Comparison of ENCODE assay signal across 10 mouse cellular contexts in the genomic region with DNA sequence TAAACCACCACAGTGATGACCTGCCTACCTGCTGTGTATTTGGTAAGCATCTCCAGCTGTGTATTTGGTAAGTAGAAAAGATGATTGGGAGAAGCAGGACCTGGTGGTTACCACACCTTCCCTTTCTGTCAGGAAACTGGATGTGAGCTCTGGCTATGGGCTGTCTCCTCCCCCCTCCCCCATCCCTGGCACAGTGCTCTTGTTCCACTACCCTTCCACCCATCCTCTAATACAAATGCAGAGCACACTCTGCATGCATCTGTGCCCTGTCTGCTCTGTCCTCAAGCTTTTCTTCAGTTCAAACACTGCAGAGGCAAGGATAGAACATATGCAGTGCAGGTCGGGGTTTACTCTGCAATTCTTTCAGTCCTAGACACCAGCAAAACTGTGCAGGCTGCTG. TPM values are rescaled to one million over a fixed set of nuclear protein-coding genes. Genes with fewer than 3 reads are reported as not detected.
DNase-seq lines count a peak whose midpoint lies in the region; ATAC-seq and TF ChIP-seq lines count a peak whose summit lies in the region.
"Had no signal": no experiment of that assay in that cellular context is flagged by ENCODE, and none has a peak within 500 bp of the region (broad histone marks: within the 10 kb centered on the region; RNA-seq: fewer than 3 reads in every experiment).

No protein-coding gene starts in this region.

- no peaks in the 10 kb centered on the region for H3K9me3 ChIP-seq in lung, embryonic 14.5 days (ENCODE audit: low read depth, low read length)
- H3K9me3 ChIP-seq in intestine, embryonic 16.5 days (ENCODE audit: control insufficient read depth, low read length) = no peaks in the 10 kb centered on the region
- no peaks in the 10 kb centered on the region for H3K9me3 ChIP-seq in neural tube, embryonic 15.5 days (replicated peaks)
- H3K9me3 ChIP-seq: neural tube, embryonic 12.5 days had no signal

- peak overlapping the region; percentile 13; the same call in 1 of the 2 replicates for H3K27ac ChIP-seq in lung, embryonic 14.5 days (ENCODE audit: low read depth)
- peak overlapping the region; percentile 91 for H3K27ac ChIP-seq in intestine, embryonic 16.5 days (ENCODE audit: low read length)
- peak overlapping the region; percentile 70 for H3K27ac ChIP-seq in neural tube, embryonic 15.5 days (replicated peaks)
- H3K27ac ChIP-seq: neural tube, embryonic 12.5 days had no signal

- no peak overlapping the region for H3K4me3 ChIP-seq in lung, embryonic 14.5 days (ENCODE audit: low read depth, low read length)
- H3K4me3 ChIP-seq in intestine, embryonic 16.5 days (ENCODE audit: low read length) = peak overlapping the region; percentile 36
- no peak overlapping the region for H3K4me3 ChIP-seq in neural tube, embryonic 15.5 days (replicated peaks)
- H3K4me3 ChIP-seq: neural tube, embryonic 12.5 days had no signal

- no peaks in the 10 kb centered on the region for H3K36me3 ChIP-seq in lung, embryonic 14.5 days (ENCODE audit: insufficient read depth)
- H3K36me3 ChIP-seq in intestine, embryonic 16.5 days (ENCODE audit: control insufficient read depth, insufficient read depth, low read length) = no peaks in the 10 kb centered on the region
- H3K36me3 ChIP-seq in neural tube, embryonic 15.5 days = no peaks in the 10 kb centered on the region
- H3K36me3 ChIP-seq: neural tube, embryonic 12.5 days had no signal

- TF ChIP-seq CTCF in lung, embryonic 14.5 days (IDR thresholded peaks at IDR 0.05; ENCODE audit: low read depth) = no peak

- no peak overlapping the region for H3K9ac ChIP-seq in lung, embryonic 14.5 days
- peak overlapping the region; percentile 65 for H3K9ac ChIP-seq in intestine, embryonic 16.5 days (ENCODE audit: low read depth, low read length)
- H3K9ac ChIP-seq in neural tube, embryonic 15.5 days (replicated peaks) = no peak overlapping the region
- H3K9ac ChIP-seq: neural tube, embryonic 12.5 days had no signal

- intact Hi-C loops in gastrocnemius, postnatal 14 days (cut with DNase I; ENCODE audit: low total_unique reads) = no loop called here

- H3K4me1 ChIP-seq in lung, embryonic 14.5 days (ENCODE audit: insufficient read depth) = no peaks in the 10 kb centered on the region
- peaks cover 28% of the 10 kb centered on the region for H3K4me1 ChIP-seq in intestine, embryonic 16.5 days (ENCODE audit: control insufficient read depth, insufficient read depth, low read length)
- peaks cover 24% of the 10 kb centered on the region for H3K4me1 ChIP-seq in neural tube, embryonic 15.5 days

- ATAC-seq in lung, embryonic 14.5 days (ENCODE audit: insufficient read depth) = no peak
- ATAC-seq in intestine, embryonic 16.5 days = peak; percentile 8
- no peak for ATAC-seq in neural tube, embryonic 15.5 days (ENCODE audit: low FRiP score)

- 14% methylated on average over 1 of the region's 1 CpGs for WGBS in lung, embryonic 14.5 days
- 26% methylated on average over 1 of the region's 1 CpGs for WGBS in intestine, embryonic 16.5 days
- WGBS in neural tube, embryonic 15.5 days = 44% methylated on average over 1 of the region's 1 CpGs

- H3K4me2 ChIP-seq in lung, embryonic 14.5 days = peak overlapping the region; percentile 48
- H3K4me2 ChIP-seq in intestine, embryonic 16.5 days (ENCODE audit: low read depth, low read length) = peak overlapping the region; percentile 59
- H3K4me2 ChIP-seq in neural tube, embryonic 15.5 days = peak overlapping the region; percentile 39

- H3K27me3 ChIP-seq in lung, embryonic 14.5 days (ENCODE audit: insufficient read depth, low read length) = no peaks in the 10 kb centered on the region
- no peaks in the 10 kb centered on the region for H3K27me3 ChIP-seq in intestine, embryonic 16.5 days (replicated peaks; ENCODE audit: control insufficient read depth, insufficient read depth, low read length)
- no peaks in the 10 kb centered on the region for H3K27me3 ChIP-seq in neural tube, embryonic 15.5 days (replicated peaks)
- H3K27me3 ChIP-seq: neural tube, embryonic 12.5 days had no signal

- DNase-seq in adrenal gland, postnatal 14 days = peak; percentile 10
- DNase-seq in adrenal gland, postnatal 25 days = no peak
- no peak for DNase-seq in lung, embryonic 14.5 days
- no peak for DNase-seq in lung, postnatal 14 days
- DNase-seq in urinary bladder, postnatal 14 days (ENCODE audit: low spot score) = no peak
- DNase-seq in gastrocnemius, postnatal 14 days = no peak

RNA-seq across cellular contexts. Expression of gene Fam3b, which starts 19.8 kb away (rescaled TPM):
- total RNA-seq in adrenal gland, postnatal 14 days (2021) = not detected in 2 replicates
- total RNA-seq in adrenal gland, postnatal 25 days (2021) = not detected in 2 replicates
- not detected in 2 replicates for polyA plus RNA-seq in lung, embryonic 14.5 days (2014; fragmentation: Nextera tagmentation; extraction: Ambion mirVana)
- 1.3 and 1.7 TPM in 2 replicates for polyA plus RNA-seq in intestine, embryonic 16.5 days (2015; fragmentation: Nextera tagmentation; extraction: Ambion mirVana)
- not detected in 2 replicates for polyA plus RNA-seq in neural tube, embryonic 15.5 days (2015; fragmentation: Nextera tagmentation; extraction: Ambion mirVana)
- total RNA-seq in gastrocnemius, postnatal 14 days (2021) = not detected
- polyA plus RNA-seq: embryonic facial prominence, embryonic 11.5 days; neural tube, embryonic 12.5 days had no signal

Comparison
In these comparisons a context has a peak if more than half of its experiments do, and no peak if none do; other contexts are left out.
1. H3K27ac ChIP-seq: peak in every context shown above with its lines; median percentile 91 in intestine, embryonic 16.5 days; 70 in neural tube, embryonic 15.5 days; 13 in lung, embryonic 14.5 days.